Mouse (Mus musculus) Muller cell, postnatal 12 days (primary cell): ENCODE results near the gene Hoxa11.
A peak's percentile ranks its signal among the peaks of the same experiment; 100 is the strongest.

Experiments
- DNase-seq: peaks from one replicate; pipeline ENCODE4 v3.0.0-alpha.2; 2015; ENCODE audit errors: inconsistent ontology term

The Hoxa11 gene

DNA sequence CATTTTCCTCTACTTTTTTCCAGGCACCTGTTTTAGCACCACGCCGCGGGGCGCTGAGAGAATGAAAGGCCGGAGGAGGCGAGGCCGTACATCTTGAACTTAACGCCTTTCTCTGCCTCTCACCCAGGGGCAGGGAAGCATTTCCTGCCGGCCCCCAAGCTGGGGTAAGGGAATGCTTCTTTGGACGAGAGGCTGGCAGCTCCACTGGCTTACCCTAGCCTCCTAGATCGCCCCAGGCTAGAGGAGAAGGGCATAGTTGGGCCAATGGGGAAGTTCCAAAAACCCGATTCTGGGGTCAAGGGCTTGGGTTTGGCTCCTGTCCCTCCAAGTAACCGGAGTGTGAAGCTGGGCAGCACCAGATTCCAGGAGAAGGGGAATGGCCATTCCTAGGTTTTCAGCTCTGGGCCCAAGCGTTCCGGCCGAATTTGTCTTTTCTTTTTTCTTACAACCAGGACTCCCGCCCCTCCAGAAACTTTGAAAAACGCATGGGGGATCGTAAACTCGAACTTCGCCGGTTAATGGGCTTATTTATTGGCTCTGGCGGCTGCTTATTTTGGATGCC lies 12.5 kb downstream of the Hoxa11 start:
- no peak for DNase-seq

DNA sequence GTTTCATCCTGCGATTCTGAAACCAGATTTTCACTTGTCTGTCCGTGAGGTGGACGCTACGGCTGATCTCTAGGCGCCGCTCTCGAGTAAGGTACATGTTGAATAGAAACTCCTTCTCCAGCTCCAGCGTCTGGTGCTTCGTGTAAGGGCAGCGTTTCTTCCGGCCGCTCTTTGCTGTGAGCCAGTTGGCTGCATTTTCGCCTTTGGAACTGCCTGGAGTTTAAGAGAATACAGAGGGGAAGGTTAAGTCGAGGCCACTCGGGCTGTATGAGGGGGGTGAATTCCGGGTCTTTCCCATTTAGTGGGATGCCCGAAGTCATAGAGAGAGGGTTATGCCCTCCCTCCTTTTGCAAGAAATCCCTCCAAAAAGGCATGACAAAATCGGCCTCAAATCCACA lies 13.0 kb downstream of the Hoxa11 start:
- DNase-seq: no peak

DNA sequence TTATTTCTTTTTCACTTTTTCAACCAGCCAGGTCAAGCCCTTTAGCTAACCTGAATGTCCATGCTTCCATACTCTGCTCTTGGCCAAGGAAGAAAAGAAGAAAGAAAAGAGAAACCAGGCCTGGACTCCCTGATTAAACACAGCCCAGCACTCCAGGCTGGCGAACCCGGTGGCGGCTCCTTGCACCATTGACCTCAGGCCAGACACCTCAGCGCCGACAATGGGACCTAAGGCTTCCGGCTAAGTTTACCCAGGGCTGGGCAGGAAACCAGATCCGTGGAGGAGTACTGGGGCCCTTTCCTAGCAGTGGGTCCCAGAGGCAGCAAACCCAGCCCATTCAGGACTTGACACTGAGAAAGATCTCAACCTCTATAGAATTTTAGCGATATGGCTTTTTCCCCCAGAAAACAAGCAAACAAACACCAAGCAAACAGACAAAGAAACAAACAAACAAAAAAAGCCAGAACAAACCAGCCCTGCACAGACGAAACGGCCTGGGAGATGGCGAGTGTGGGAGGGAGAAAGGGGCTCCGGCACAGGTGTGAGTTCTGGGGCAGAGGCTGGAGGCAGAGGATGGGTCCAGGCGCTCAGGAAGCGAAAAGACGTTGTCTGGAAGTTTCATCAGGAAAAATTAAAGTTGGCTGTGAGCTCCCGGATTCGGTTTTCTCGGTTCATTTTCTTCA lies 13.6 kb downstream of the Hoxa11 start:
- no peak for DNase-seq

DNA sequence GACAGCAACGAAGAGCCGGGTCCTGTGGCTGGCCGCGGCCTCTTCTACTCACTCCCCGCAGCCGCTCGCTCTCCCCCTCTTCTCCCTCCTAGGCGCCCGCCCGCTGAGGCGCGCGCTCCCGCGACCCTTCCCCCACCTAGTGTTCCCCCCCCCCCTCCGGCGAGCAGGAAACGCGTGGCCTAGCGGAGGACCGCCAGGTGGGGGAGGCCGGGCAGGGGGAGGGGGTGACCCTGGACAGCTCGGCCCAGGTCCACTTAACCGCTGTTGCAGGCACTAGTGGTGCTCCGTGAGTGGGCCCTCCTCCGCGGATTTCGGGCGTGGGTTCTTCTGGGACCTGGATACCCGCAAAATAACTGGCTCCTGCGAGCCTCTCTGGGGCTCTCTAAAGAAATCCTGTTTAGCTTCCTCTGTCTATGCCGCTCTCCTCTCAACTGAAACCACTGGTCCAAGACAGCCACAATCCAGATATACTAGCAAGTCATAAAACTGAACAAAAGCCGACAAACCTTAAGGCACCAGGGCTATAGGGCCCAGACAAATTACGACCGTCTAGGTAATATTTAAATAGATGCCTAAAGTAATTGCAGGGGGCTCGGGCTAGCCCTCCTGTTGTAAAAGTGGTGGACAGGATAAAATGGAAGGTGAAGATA lies 15.0 kb downstream of the Hoxa11 start, which contains the start of gene Hoxa9:
Gene Hoxa9 (minus strand): TSS at position 574 of the 650 bp plus-strand sequence.
- DNase-seq: no peak

DNA sequence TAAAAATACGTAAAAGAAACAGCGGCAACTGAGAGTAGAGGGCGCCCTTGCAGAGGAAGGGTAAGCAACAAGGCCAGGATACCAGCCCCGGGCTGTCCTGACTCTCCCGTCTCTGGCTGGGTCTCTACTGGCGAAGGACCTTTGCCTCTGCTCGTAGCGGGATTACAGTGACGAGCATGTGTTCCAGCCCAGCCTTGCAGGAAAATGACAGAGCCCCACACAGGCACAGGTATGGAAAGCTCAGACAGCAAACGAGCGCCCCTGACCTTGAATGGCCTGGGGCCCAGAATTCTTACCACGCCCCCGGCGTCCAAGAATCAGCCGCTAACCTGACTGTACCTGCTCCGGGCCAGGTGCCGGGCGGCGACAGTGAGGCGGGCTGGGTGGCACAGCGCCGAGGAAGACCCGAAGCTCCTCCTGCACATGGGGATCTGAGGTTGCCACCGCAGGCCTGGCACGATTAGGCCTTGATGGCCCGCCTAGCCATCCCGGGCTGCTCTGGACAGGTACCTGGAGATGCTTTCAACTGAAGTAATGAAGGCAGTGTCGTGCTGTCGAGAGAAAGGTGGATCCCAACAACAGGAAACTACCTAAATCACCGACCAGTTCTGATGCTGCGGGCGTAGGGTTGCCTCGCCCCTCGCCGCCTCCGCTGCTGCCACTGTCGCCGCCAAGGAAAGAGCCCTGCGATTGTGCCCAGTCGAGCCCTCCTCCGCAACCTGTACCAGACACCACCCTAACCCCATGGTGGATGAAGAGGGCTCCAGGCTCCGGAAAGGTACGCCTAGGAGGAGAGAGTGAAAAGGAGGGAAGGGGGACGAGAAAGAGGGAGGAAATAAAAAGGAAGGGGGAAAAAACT lies 15.8 kb downstream of the Hoxa11 start:
- no peak for DNase-seq

DNA sequence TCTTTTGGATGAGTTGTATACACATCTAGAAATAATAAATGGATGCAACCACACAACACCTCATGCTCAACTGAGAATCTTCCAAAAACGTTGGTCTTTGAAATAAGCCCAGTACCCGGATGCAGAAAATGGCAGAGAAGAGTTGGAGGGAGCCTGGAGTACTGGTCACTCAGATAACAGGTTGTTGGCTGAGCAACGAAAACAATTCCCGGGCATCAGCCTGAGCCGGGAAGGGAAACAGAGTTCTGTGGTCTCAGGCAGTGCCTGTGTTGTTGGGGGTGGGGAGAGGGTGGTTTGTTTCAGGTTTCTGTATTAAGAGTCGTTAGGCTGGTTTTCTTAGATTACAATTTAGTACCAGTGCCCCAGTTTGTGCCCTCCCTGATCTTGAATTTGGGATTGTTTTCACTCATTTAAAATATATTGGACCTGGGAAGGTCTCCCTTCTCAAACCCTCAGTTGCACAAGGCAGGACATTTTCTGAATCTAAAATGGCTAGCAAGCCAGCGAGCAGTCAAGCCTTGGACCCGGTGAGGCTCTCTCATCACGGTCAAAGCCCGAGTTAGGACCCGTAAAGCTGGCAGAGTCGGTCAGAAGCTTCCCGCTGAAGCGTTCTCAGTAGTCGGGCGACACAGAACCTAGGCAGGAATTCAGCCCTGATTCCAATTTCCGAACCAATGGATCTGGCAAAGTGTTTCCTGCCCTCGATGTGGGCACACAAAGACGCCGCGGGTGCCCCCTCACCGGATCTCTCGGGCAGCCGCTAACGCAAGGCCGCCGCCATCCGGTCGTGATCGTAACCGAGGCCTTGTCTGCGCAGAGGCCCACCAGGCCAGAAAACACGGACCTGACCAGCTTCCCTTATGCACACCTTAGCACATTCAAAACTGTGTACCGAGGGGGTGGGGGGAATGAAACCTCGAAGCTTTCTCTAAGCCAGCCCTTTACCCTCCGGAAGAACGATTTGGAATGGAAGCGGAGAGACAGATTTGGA lies 16.8 kb downstream of the Hoxa11 start:
- DNase-seq: no peak

DNA sequence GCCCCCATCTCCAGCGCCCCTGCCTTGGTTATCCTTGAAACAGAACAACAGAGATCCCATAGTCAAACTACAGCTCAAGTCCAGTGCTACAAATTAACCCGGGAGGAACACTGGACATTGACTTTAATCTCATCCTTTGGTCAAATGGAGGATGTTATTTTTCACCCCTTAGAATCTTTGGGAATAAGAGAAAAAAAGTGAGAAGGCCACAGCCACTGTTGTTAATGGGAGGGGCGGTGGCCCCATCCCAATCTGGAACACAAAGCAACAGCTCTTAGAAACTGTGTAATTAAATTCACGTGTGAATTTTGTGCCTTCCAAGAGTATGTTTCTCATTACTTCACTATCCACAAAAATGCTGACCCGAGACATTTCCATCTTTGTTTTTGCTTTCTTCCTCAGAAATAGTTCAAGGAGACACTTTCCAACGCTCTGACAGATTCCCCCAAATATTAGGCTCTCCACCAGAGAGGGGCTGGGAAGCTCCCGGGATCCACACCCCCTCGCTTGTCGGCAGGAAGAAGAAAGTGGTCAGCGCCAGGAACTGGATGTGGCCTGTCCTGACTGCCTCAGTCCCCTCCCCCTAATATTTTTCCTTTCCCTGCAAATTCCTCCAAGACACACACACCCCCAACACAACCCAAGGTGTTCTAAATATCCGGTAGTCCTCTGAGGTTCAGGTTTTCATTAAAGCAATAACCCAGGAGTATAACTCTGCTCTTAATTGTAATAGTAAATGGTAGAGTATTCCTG lies 18.0 kb downstream of the Hoxa11 start:
- DNase-seq: no peak

DNA sequence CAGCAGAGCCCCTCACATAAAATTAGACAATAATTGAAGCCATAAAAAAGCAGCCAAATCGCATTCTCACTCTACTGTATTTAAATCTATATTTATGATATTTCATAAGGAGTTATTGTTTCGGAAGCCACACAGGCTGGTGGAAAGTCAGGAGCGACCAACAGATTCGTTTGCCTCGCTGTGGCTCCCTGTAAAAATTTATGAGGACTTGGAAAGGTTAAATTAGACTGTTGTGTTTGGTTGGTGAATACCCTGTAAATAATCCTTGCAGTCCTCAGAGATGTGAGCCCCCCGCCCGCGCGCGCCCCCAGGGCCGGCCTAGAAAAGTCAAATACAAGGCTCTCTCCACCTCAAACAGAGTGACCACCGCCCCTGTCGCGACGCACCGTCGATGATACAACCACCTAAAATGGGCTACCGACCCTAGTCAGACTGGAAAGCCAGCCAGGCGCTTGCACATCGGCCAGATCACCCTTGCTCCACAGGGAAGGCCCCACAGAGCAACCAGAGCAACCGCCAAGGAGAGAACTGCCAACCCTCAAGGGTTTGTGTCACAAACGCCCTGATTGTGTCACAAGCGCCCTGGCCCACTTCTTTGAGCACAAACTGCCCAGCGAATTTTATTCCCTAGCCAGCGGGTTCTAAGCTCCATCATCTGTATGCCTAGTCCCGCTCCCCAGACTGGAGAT lies 18.9 kb downstream of the Hoxa11 start:
- DNase-seq: no peak

DNA sequence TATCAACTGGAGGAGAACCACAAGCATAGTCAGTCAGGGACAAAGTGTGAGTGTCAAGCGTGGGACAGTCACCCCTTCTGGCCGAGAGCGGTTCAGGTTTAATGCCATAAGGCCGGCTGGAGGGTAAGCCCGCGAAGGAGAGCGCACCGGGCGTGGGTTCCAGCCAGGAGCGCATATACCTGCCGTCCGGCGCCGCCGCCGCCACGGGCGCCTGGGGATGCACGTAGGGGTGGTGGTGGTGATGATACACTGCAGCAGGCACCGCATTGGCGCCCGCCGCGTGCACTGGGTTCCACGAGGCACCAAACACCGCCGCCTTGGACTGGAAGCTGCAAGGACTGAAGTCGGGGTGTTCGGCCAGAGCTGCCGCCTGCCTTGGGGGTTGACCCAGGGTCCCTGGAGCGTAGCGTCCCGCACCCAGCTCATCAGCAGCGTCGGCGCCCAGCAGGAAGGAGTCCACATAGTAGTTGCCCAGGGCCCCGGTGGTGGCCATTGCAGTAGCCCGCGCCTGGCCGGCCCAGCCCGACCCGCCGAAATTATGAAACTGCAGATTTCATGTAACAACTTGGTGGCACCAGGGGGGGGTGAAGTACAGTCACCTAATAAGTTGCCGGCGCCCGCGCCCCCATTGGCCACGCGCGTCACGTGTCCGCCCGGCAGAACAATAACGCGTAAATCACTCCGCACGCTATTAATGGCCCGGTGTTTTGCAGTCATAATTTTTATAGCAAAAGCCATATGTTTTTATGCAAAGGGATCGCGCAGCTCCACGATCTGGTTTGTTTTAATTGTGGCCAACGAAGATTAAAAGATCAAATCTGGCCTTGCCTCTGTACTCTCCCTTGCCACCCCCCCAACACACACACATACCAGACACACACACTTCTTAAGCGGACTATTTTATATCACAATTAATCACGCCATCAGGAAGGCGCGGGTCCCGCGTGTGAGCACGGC lies 19.7 kb downstream of the Hoxa11 start:
- no peak for DNase-seq

DNA sequence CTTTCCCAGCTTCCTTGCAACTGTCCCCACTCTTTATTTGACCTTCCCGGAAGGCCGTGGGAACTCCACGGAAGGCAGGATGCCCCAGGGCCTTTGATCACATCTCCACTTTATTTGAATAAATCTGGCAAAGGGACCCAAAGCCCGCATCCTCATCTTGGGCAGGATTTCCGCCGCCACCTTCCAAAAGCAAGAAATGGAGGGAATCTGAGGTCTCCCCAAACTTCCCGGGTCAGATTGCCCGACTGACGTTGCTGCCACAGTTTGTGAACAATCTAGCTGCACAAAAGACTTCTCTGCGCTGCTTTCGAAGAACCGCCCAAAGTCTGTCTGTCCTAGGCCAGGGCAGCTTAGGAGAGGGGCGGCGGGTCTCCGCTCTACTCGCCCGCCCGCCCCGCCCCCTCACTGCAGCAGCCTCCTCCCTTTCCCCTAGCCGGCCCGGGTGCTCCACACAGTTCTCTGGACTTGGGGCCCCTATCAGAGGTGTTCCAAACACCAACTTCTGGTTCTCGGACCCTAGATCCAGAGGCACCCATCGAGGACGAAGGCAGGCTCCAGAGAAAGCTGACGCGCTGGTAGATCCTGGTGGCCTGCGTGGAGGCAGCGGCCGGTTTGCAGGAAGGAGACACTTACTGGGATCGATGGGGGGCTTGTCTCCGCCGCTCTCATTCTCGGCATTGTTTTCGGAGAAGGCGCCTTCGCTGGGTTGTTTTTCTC lies 20.6 kb downstream of the Hoxa11 start:
- no peak for DNase-seq

DNA sequence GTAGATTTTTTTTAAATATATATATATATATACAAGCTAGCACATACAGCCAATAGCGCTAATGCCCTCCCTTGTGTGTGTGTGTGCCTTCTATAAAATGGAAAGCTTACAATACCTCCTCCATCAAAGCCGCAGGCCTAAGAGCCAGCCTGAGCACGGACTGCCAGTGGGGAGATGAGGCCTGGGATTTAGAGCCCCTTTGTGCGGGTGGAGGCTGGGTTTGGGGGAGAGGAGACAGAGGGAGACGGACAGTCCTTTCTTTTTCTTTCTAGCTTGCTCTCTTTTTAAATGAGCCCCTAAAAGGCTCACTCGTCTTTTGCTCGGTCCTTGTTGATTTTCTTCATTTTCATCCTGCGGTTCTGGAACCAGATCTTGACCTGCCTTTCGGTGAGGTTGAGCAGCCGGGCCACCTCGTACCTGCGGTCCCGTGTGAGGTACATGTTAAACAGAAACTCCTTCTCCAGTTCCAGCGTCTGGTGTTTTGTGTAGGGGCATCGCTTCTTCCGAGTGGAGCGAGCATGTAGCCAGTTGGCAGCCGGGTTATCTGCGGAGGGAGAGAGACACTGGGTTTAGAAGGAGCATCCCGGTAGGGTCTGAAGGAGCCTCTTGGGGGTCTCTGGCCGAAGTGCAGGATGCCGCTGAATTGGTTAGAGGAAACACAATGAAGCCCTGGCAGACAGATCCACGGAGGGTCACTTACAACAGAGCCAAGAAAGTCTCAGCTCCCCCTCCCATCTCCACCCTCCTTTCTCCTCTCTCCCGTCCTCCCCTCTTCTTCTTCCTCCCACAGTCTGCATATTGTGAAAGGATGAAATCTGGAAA lies 21.5 kb downstream of the Hoxa11 start:
- no peak for DNase-seq

DNA sequence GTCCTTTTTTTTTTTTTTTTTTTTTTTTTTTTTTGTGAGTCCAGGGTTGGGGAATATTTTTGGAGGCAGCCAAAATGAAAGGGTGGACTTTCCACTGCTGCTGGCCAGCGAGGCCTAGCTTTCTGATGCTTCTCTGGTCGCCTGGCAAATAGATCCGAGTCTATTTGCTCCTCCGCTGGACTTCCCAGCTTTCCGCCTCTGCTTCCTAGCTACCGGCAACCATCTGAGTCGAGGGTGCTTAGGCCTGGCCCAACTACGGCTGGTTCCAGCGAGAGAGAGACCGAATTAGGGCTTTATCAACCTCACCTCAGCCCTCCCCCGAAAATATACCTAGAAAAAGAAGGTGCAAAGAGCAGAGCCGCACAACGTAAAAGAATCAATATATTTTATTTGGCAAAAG lies 22.9 kb downstream of the Hoxa11 start:
- DNase-seq: no peak

DNA sequence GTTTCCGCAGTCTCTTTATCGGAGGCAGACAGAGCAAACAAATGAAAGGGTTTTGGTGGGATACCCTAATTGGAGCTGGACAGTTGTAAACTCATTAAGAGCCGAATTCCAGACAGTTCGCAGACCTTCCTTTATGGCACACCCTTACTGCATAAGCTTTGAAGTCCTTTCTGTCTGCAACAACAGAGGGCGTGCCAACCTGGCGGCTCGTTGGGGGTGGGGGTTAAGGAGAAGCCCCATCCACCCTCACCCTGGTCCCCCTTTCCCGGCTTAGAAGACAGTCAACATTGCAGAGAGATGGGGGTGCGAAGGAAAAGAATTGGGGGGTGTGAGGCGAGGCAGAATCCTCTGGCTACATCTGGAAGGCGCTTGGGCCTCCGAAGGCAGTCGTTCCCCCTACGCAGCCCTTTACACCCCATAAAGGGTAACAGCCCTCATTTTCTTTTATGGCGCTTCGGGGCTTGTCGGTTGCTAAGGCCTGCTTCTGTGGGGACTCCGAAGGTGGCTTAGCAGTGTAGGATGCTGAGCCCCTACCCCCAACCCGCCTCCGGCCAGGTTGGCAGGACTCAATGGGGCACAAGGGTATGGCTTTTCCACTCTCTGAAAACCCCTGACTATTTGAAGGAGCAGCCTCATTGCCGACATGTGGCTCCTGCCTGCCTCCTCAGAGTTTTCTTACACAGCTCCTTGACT lies 23.5 kb downstream of the Hoxa11 start:
- DNase-seq: no peak

DNA sequence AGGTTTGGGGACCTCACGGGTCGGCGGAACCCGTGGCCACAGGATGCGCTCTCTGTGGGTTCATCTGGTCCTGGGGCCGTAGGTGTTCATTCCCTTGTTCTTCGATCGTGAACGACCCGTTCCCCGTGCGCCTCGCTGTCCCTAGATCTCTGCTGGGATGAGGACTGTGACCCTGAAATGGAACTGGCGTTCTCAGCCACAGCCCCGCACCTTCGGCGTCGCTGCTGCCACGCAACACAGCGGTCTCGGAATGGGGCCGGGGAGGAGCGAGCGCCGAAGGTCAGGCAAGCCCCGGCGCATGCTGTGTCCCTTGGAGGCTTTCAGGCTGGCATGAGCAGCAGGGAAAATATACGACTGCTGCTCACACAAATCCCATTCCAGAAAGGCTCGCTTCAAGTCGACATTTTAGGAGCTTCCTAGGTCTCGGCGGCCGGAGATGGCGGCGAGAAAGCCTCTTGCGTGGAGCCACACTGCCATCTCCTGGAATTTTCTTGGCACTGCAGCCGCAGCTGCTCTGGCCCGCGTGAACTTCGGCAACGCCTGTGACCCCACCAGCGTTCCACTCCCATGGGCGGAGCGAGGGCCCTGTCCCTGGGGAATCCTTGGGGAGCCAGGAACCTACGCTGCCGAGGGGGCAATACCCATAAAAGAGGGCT lies 24.1 kb downstream of the Hoxa11 start, which contains the start of gene Hoxa7:
Gene Hoxa7 (minus strand): TSS at position 518 of the 656 bp plus-strand sequence.
- peak; percentile 67 for DNase-seq

DNA sequence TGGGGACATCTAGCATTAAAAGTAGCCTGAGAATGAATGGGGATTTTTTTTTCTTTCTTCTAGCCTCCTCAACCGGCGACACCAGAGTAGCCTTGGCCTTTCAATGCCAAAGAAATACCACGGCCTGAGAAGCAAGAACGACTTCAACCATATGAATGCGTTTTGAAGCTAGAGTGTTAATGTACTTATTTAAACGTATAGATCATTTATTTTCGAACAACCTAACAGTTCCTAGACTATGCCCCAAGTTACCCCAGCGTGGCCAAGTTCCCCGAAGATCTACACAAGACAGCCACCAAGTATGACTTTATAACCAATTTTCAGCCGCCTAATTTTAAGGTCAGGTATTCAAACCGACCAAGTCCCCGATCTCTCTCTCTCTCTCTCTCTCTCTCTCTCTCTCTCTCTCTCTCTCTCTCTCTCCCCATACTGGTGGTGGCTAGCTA lies 24.7 kb downstream of the Hoxa11 start:
- DNase-seq: no peak
